Mouse (Mus musculus) limb, embryonic 14.5 days (tissue): ENCODE results near the gene Gm11634. TPM values are rescaled to one million over a fixed set of nuclear protein-coding genes. Genes with fewer than 3 reads are reported as not detected.
A peak's percentile ranks its signal among the peaks of the same experiment; 100 is the strongest.

ENCODE experiments used
- ATAC-seq: fragments of 200-750 bp; cut with Nextera tagmentation; 2 replicates; pipeline ENCODE4 v1.8.0; 2017; ENCODE audit warnings: low read depth, moderate number of reproducible peaks, moderate TSS enrichment; ENCODE audit not compliant: low FRiP score
- DNase-seq: peaks from one replicate; pipeline ENCODE4 v3.0.0-alpha.2; 2015; ENCODE audit warnings: low spot score
- H3K27ac ChIP-seq: fragments of 300-500 bp; sonication (generic); replicated peaks from 2 replicates; pipeline ENCODE4 v1.5.1; 2014; ENCODE audit warnings: low read depth, mild to moderate bottlenecking, low read length, moderate library complexity, mixed read lengths
- H3K27me3 ChIP-seq: fragments of 300-500 bp; sonication (generic); 2 replicates; pipeline ENCODE4 v1.6.1; 2014; ENCODE audit warnings: low read length, mixed read lengths; ENCODE audit not compliant: control insufficient read depth, insufficient read depth
- H3K36me3 ChIP-seq: fragments of 300-500 bp; sonication (generic); 2 replicates; pipeline ENCODE4 v1.6.1; 2014; ENCODE audit warnings: mild to moderate bottlenecking, low read length, moderate library complexity, mixed read lengths; ENCODE audit not compliant: control insufficient read depth, insufficient read depth
- H3K4me1 ChIP-seq: fragments of 300-500 bp; sonication (generic); 2 replicates; pipeline ENCODE4 v1.6.1; 2014; ENCODE audit warnings: antibody characterized with exemption, low read length, mixed read lengths; ENCODE audit not compliant: control insufficient read depth, insufficient read depth
- H3K4me2 ChIP-seq: fragments of 300-500 bp; sonication (generic); replicated peaks from 2 replicates; pipeline ENCODE4 v1.6.1; 2014; ENCODE audit warnings: low read depth, mild to moderate bottlenecking, low read length, moderate library complexity; ENCODE audit not compliant: severe bottlenecking
- H3K4me3 ChIP-seq: fragments of 300-500 bp; sonication (generic); replicated peaks from 2 replicates; pipeline ENCODE4 v1.5.1; 2014; ENCODE audit warnings: low read length
- H3K9ac ChIP-seq: fragments of 300-500 bp; sonication (generic); 2 replicates; pipeline ENCODE4 v1.6.1; 2014; ENCODE audit warnings: mild to moderate bottlenecking, low read depth, low read length, moderate library complexity; ENCODE audit not compliant: severe bottlenecking
- H3K9me3 ChIP-seq: fragments of 300-500 bp; sonication (generic); 2 replicates; pipeline ENCODE4 v1.6.1; 2016; ENCODE audit warnings: low read length; ENCODE audit not compliant: control insufficient read depth
- POLR2A ChIP-seq: fragments of 200-500 bp; IDR thresholded peaks from 2 replicates; pipeline ENCODE4 v1.8.0; 2012; ENCODE audit warnings: inconsistent platforms, mild to moderate bottlenecking, moderate library complexity, borderline replicate concordance; ENCODE audit not compliant: insufficient read depth, insufficient read length; ENCODE audit errors: extremely low read depth
- WGBS: fragments of 180-500 bp; shearing (Covaris S2); extraction: QIAGEN DNeasy Blood & Tissue Kit; methylation state at CpG from one replicate; pipeline ENCODE4 v1.1.7; 2014; 5-methylcytosine and 5-hydroxymethylcytosine counted together
- polyA plus RNA-seq, 2 experiments: library from polyadenylated mRNA; depleted of rRNA in 1 of 2; stranded (reverse) in 1 of 2; unstranded in 1 of 2; fragments of >200 nt; fragmentation: Nextera tagmentation in 1 of 2; extraction: Ambion mirVana in 1 of 2; gene quantifications; 2 replicates each; pipeline versions ENCODE4 v1.2.1 to v1.2.3; 2012 to 2014

Gm11634 gene
- polyA plus RNA-seq, 2 experiments: not detected

DNA sequence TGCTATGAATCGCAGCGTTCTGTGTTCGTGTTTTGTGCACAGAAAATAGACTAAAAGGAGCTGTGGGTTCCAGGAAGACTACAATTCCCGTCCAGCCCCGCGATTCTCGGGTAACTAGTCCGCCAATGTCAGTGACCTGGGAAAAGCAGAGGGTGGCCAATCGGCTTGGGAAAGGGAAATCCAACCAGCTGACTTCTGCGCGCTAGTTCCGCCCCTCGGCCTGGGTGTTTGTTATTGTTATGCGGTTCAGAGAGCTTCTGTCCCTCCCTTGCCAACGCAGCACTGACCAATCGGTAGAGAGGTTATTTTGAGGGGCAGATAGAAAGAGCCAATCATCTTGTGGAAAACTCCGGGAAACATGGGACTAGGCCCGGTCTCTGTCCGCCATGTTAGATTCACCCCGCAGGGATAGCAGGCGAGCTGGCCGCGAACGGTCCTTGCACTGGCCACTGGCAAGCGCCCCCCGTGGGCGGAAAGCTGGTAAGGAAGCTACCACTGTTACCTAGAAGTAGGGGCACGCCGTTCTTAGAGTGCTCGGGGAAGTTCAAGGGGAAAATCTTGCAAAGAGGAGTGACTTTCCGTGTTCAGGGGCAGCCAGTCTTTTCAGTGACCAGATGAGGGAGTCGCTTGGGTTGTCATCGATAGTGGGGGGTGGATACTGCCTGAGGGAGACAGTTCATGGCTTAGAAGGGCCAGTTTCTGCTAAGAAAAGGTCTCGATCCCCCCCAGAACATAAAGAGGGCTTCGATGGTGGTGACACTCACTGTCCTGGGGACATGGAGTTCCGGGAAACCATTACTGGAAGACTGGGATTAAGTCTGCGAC is 46.4 kb downstream of the Gm11634 start:
- Histone ChIP-seq H3K9ac (peak overlapping the region; percentile 81), H3K36me3 (peaks cover 30% of the 10 kb centered on the region), H3K4me3 (peak overlapping the region; percentile 68), H3K27ac (peak overlapping the region; percentile 93), H3K4me1 (peaks cover 19% of the 10 kb centered on the region), H3K27me3 (no peaks in the 10 kb centered on the region), H3K9me3 (no peaks in the 10 kb centered on the region), H3K4me2 (peak overlapping the region; percentile 57)
- ATAC-seq: peak; percentile 97
- 0% methylated on average over 37 of the region's 37 CpGs for WGBS
- peak; percentile 99 for DNase-seq
- TF ChIP-seq POLR2A: peak; percentile 86; the same call in 1 of the 2 replicates

DNA sequence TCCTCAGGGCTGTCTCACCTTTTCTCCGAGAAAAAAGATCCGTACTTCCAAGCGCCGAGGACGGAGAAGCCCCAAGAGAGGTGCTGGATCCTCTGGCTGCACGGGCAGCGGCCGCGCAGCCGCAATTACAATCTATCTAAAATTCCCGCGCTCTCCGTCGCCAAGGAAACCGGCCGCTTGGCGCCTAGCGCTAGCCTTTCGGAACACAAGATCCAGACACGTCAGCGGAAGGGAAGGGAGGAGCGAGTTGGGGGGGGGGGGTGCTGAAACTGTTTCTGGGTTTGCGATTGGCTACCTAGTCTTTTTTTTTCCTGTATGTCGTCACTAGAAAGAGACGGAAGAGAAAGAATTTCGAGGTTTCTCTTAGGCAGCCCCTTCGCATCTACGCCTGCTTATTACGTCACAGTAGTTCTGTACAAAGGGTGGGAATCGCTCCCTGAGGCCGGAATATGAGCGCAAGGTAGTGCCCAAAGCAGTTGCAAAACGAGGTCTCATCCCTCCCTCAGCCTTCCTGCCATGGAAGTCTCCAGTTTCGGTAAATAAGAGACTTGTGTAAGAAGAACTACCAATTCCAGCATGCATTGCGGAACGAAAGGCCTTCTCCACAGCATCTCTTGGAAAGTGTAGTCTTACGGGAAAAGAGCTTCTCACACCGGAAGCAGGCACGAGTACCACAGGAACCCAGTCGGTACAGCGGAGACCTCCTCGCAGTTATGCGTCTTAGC is 47.1 kb downstream of the Gm11634 start, which contains the start of the genes Brca1 and Nbr1:
Brca1 (minus strand) TSS at position 205 of the 725 bp plus-strand sequence.
Nbr1 (plus strand) TSS at position 399 of the 725 bp plus-strand sequence.
- peak; percentile 98 for DNase-seq
- no peak for TF ChIP-seq POLR2A
- Histone ChIP-seq H3K27me3 (no peaks in the 10 kb centered on the region), H3K9me3 (no peaks in the 10 kb centered on the region), H3K4me3 (peak within 1 kb of the TSS; percentile 68), H3K36me3 (peaks cover 25% of the 10 kb centered on the region), H3K9ac (peak within 1 kb of the TSS; percentile 81), H3K4me1 (peaks cover 19% of the 10 kb centered on the region), H3K27ac (peak within 1 kb of the TSS; percentile 93), H3K4me2 (peak within 1 kb of the TSS; percentile 76)
- ATAC-seq: peak; percentile 81
- WGBS: under 1% methylated on average over 43 of the region's 43 CpGs

DNA sequence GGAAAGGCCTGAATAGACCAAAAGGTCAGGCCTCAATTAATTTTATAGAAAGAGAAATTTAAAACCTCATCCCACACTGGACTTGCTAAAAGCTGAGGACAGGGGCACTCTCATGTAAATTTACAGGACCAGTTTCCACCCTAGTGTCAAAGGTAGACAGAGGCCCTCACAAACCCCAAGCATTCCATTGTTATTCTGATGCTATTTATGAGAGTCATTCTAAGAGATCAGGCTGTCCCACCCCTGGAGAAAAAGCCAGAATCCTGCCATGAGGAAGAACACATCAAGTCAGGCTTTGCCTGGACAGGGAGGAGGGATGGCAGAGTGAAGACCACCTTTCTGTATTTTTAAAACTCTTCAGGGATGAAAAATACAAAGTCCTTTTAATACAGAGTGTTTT is 50.5 kb downstream of the Gm11634 start:
- no peak overlapping the region for H3K4me3 ChIP-seq
- H3K27ac ChIP-seq: no peak overlapping the region
- no peak for DNase-seq
- peaks cover 7% of the 10 kb centered on the region for H3K4me1 ChIP-seq
- H3K36me3 ChIP-seq: peaks cover 17% of the 10 kb centered on the region; the same call in 1 of the 2 replicates
- H3K4me2 ChIP-seq: no peak overlapping the region
- no peaks in the 10 kb centered on the region for H3K9me3 ChIP-seq
- no peaks in the 10 kb centered on the region for H3K27me3 ChIP-seq
- no peak for ATAC-seq
- H3K9ac ChIP-seq: no peak overlapping the region
- TF ChIP-seq POLR2A: no peak

DNA sequence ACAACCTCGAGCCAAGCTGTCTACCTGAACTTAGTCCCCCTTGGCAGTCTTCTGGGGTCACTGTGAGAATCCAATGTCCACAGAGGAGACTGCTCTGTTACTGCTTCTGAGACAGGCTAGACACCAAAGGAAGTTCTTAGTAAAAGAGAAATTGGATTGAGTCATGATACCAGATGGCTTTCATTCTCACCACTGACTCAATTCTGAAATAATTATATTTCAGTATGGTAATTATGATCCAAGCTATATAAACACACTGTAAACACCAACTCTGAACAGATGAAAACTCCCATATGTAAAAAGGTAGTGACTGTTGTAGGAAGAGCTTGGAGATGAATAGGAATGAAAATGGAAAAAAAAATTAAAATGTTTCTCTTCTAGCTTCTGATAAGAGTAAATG is 54.9 kb downstream of the Gm11634 start:
- no peak for ATAC-seq
- 68% methylated on average over 1 of the region's 1 CpGs for WGBS

More for the DNA sequence above, 54.9 kb downstream of the Gm11634 start:
- H3K9ac ChIP-seq: no peak overlapping the region
- no peak overlapping the region for H3K27ac ChIP-seq
- H3K4me3 ChIP-seq: no peak overlapping the region
- no peaks in the 10 kb centered on the region for H3K9me3 ChIP-seq
- peaks cover 27% of the 10 kb centered on the region; the same call in 1 of the 2 replicates for H3K36me3 ChIP-seq
- no peak for DNase-seq
- no peak for TF ChIP-seq POLR2A
- no peaks in the 10 kb centered on the region for H3K4me1 ChIP-seq
- no peaks in the 10 kb centered on the region for H3K27me3 ChIP-seq
- H3K4me2 ChIP-seq: no peak overlapping the region

Other genes with a start within 250 kb of the Gm11634 start
- gene G6pc, start 231.7 kb downstream of the Gm11634 start, polyA plus RNA-seq (2012; rRNA removed): not detected in 2 replicates
- gene G6pc, start 231.7 kb downstream of the Gm11634 start, polyA plus RNA-seq (2014; fragmentation: Nextera tagmentation; extraction: Ambion mirVana): not detected in 2 replicates
- gene Aarsd1, start 181.6 kb downstream of the Gm11634 start, polyA plus RNA-seq (2012; rRNA removed): 39.3 and 41.1 TPM in 2 replicates
- gene Aarsd1, start 181.6 kb downstream of the Gm11634 start, polyA plus RNA-seq (2014; fragmentation: Nextera tagmentation; extraction: Ambion mirVana): 62.8 and 63.2 TPM in 2 replicates
- gene Gm27029, start 174.5 kb downstream of the Gm11634 start, polyA plus RNA-seq (2012; rRNA removed): 1.3 and 4.2 TPM in 2 replicates
- gene Gm27029, start 174.5 kb downstream of the Gm11634 start, polyA plus RNA-seq (2014; fragmentation: Nextera tagmentation; extraction: Ambion mirVana): 11.8 and 12.1 TPM in 2 replicates
- gene Rundc1, start 174.2 kb downstream of the Gm11634 start, polyA plus RNA-seq (2012; rRNA removed): 19.3 and 20.6 TPM in 2 replicates
- 17.6 and 17.8 TPM in 2 replicates for gene Rundc1, start 174.2 kb downstream of the Gm11634 start, polyA plus RNA-seq (2014; fragmentation: Nextera tagmentation; extraction: Ambion mirVana)
- gene Ptges3l, start 173.9 kb downstream of the Gm11634 start, polyA plus RNA-seq (2012; rRNA removed): 23.7 and 27.5 TPM in 2 replicates
- gene Ptges3l, start 173.9 kb downstream of the Gm11634 start, polyA plus RNA-seq (2014; fragmentation: Nextera tagmentation; extraction: Ambion mirVana): 13.9 and 20.5 TPM in 2 replicates
- gene Rpl27, start 157.0 kb downstream of the Gm11634 start, polyA plus RNA-seq (2012; rRNA removed): 1,216 and 1,303 TPM in 2 replicates
- 384 and 422 TPM in 2 replicates for gene Rpl27, start 157.0 kb downstream of the Gm11634 start, polyA plus RNA-seq (2014; fragmentation: Nextera tagmentation; extraction: Ambion mirVana)
- gene Ifi35, start 150.8 kb downstream of the Gm11634 start, polyA plus RNA-seq (2012; rRNA removed): 13.1 and 15.2 TPM in 2 replicates
- gene Ifi35, start 150.8 kb downstream of the Gm11634 start, polyA plus RNA-seq (2014; fragmentation: Nextera tagmentation; extraction: Ambion mirVana): 16.1 and 16.7 TPM in 2 replicates
- 20.7 and 21.8 TPM in 2 replicates for gene Rnd2, start 134.3 kb downstream of the Gm11634 start, polyA plus RNA-seq (2012; rRNA removed)
- 8.4 and 10.4 TPM in 2 replicates for gene Rnd2, start 134.3 kb downstream of the Gm11634 start, polyA plus RNA-seq (2014; fragmentation: Nextera tagmentation; extraction: Ambion mirVana)
- 88.0 and 96.1 TPM in 2 replicates for gene Vat1, start 133.0 kb downstream of the Gm11634 start, polyA plus RNA-seq (2012; rRNA removed)
- 56.1 and 63.3 TPM in 2 replicates for gene Vat1, start 133.0 kb downstream of the Gm11634 start, polyA plus RNA-seq (2014; fragmentation: Nextera tagmentation; extraction: Ambion mirVana)
- 8.7 and 9.9 TPM in 2 replicates for gene Brca1, start 47.3 kb downstream of the Gm11634 start, polyA plus RNA-seq (2012; rRNA removed)
- gene Brca1, start 47.3 kb downstream of the Gm11634 start, polyA plus RNA-seq (2014; fragmentation: Nextera tagmentation; extraction: Ambion mirVana): 10.7 and 11.6 TPM in 2 replicates
- 82.7 and 93.1 TPM in 2 replicates for gene Nbr1, start 47.1 kb downstream of the Gm11634 start, polyA plus RNA-seq (2012; rRNA removed)
- 62.8 and 71.3 TPM in 2 replicates for gene Nbr1, start 47.1 kb downstream of the Gm11634 start, polyA plus RNA-seq (2014; fragmentation: Nextera tagmentation; extraction: Ambion mirVana)
- gene Tmem106a, start 17.0 kb downstream of the Gm11634 start, polyA plus RNA-seq (2012; rRNA removed): 9.3 and 11.6 TPM in 2 replicates
- gene Tmem106a, start 17.0 kb downstream of the Gm11634 start, polyA plus RNA-seq (2014; fragmentation: Nextera tagmentation; extraction: Ambion mirVana): 3.8 and 5.4 TPM in 2 replicates
- 35.5 and 36.0 TPM in 2 replicates for gene Rdm1, start 27.9 kb upstream of the Gm11634 start, polyA plus RNA-seq (2012; rRNA removed)
- gene Rdm1, start 27.9 kb upstream of the Gm11634 start, polyA plus RNA-seq (2014; fragmentation: Nextera tagmentation; extraction: Ambion mirVana): 39.2 and 39.4 TPM in 2 replicates
- 3.0 and 4.2 TPM in 2 replicates for gene Arl4d, start 66.3 kb upstream of the Gm11634 start, polyA plus RNA-seq (2012; rRNA removed)
- 2.5 and 3.6 TPM in 2 replicates for gene Arl4d, start 66.3 kb upstream of the Gm11634 start, polyA plus RNA-seq (2014; fragmentation: Nextera tagmentation; extraction: Ambion mirVana)
- gene Dhx8, start 133.7 kb upstream of the Gm11634 start, polyA plus RNA-seq (2012; rRNA removed): 25.0 and 27.0 TPM in 2 replicates
- 29.2 and 33.7 TPM in 2 replicates for gene Dhx8, start 133.7 kb upstream of the Gm11634 start, polyA plus RNA-seq (2014; fragmentation: Nextera tagmentation; extraction: Ambion mirVana)
- gene Etv4, start 186.1 kb upstream of the Gm11634 start, polyA plus RNA-seq (2012; rRNA removed): 24.2 and 31.6 TPM in 2 replicates
- gene Etv4, start 186.1 kb upstream of the Gm11634 start, polyA plus RNA-seq (2014; fragmentation: Nextera tagmentation; extraction: Ambion mirVana): 9.4 and 11.7 TPM in 2 replicates